Mouse (Mus musculus) adrenal gland, postnatal 10 days (tissue): ENCODE measurements around the gene Ltb. TPM values are rescaled to one million over a fixed set of nuclear protein-coding genes. Genes with fewer than 3 reads are reported as not detected.

Experiments
- DNase-seq: peaks from one replicate; pipeline ENCODE4 v3.0.0; 2021; ENCODE audit warnings: mixed read lengths
- total RNA-seq, 2 experiments: library from RNA; stranded (reverse); gene quantifications; 2 replicates each; pipeline ENCODE4 v1.2.3; 2021

Ltb gene
- total RNA-seq, 2 experiments from 2014 or later: 11.5 to 12.6 TPM

- DNase-seq: no peak
These were observed 798 bp downstream of the Ltb start for GRCm38 (mm10) chr17:35194844-35195630.

GRCm38 (mm10) chr17:35195631-35196320 lies 1.5 kb downstream of the Ltb start:
- DNase-seq: peak; percentile 90

GRCm38 (mm10) chr17:35196321-35196641 lies 2.0 kb downstream of the Ltb start:
- DNase-seq: no peak

- no peak for DNase-seq
These were observed 2.9 kb downstream of the Ltb start for GRCm38 (mm10) chr17:35197126-35197525.

- no peak for DNase-seq
These were observed 3.8 kb downstream of the Ltb start for GRCm38 (mm10) chr17:35198029-35198428.

GRCm38 (mm10) chr17:35198946-35199345 lies 4.7 kb downstream of the Ltb start:
- no peak for DNase-seq

- DNase-seq: no peak
These were observed 6.2 kb downstream of the Ltb start for GRCm38 (mm10) chr17:35200398-35200797.

GRCm38 (mm10) chr17:35201128-35201527 lies 6.9 kb downstream of the Ltb start:
- no peak for DNase-seq

GRCm38 (mm10) chr17:35201787-35202186 lies 7.5 kb downstream of the Ltb start, which contains the start of gene Tnf:
Tnf (minus strand) TSS chr17:35202007.
- DNase-seq: peak; percentile 53

- DNase-seq: no peak
These were observed 8.2 kb downstream of the Ltb start for GRCm38 (mm10) chr17:35202442-35202841.

GRCm38 (mm10) chr17:35204494-35205379 lies 10.5 kb downstream of the Ltb start, which contains the start of gene Lta:
Lta (minus strand) TSS chr17:35205351.
- DNase-seq: no peak

- no peak for DNase-seq
These were observed 11.1 kb downstream of the Ltb start for GRCm38 (mm10) chr17:35205380-35205769.

- no peak for DNase-seq
These were observed 15.7 kb downstream of the Ltb start for GRCm38 (mm10) chr17:35209785-35210535.

GRCm38 (mm10) chr17:35210593-35210992 lies 16.4 kb downstream of the Ltb start:
- no peak for DNase-seq

- DNase-seq: no peak
These were observed 18.8 kb downstream of the Ltb start for GRCm38 (mm10) chr17:35213071-35213470.

GRCm38 (mm10) chr17:35218516-35219193 lies 24.4 kb downstream of the Ltb start:
- DNase-seq: peak; percentile 48

- DNase-seq: no peak
These were observed 25.4 kb downstream of the Ltb start for GRCm38 (mm10) chr17:35219601-35220041.

GRCm38 (mm10) chr17:35220156-35220952 lies 26.1 kb downstream of the Ltb start, which contains the start of gene Gm16181:
Gm16181 (plus strand) TSS chr17:35220834.
- no peak for DNase-seq

- DNase-seq: no peak
These were observed 28.1 kb downstream of the Ltb start for GRCm38 (mm10) chr17:35222299-35222698.

GRCm38 (mm10) chr17:35224641-35225040 lies 30.4 kb downstream of the Ltb start:
- no peak for DNase-seq
